8 mouse cellular contexts compared by ENCODE assay signal in the genomic region with DNA sequence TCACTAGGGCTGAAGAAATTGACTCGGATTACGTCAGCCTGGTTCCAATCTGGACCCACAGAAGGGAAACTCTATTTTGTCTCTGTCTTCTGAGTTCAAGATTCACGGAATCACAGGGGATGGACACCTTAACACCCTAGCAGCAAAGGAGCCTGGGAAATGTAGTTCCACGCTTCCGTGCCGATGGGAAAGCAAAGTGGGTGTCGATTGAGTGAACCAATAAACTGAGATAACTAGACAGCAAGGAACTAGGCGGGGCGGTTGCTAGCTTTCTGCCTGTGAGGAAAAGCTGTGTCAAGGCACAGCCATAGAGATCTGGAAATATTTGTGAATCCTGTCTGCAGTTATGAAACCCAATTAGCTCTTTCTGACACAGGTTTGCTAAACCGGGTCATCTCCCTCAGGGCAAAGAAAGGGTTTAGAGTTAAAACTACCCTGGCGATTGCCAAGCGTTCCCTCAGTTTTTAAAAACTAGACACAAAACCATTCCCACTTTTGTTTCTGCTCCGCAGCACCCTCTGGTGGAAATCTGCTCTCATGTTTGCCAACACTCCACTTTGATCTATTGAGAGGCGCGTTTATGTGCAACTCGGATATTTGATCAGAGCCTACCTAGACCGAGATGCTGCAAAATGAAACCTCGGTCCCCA. TPM values are rescaled to one million over a fixed set of nuclear protein-coding genes. Genes with fewer than 3 reads are reported as not detected.
DNase-seq lines count a peak whose midpoint lies in the region; ATAC-seq lines count a peak whose summit lies in the region.

No protein-coding gene starts in this region.

- no peaks in the 10 kb centered on the region for H3K36me3 ChIP-seq in hindbrain, embryonic 16.5 days (ENCODE audit: control insufficient read depth, insufficient read depth, low read length)
- H3K36me3 ChIP-seq in macrophage (ENCODE audit: inconsistent target): no peaks in the 10 kb centered on the region

- H3K79me2 ChIP-seq in macrophage (ENCODE audit: inconsistent target): no peaks in the 10 kb centered on the region

- H3K27ac ChIP-seq in hindbrain, embryonic 16.5 days (ENCODE audit: low read depth, low read length): 0 out of 2 replicates have a peak overlapping the region, but pooled peaks have one; percentile 2
- peak overlapping the region; percentile 70 for H3K27ac ChIP-seq in macrophage

- ATAC-seq in hindbrain, embryonic 16.5 days: peak; percentile 86

- no peaks in the 10 kb centered on the region for H3K9me3 ChIP-seq in hindbrain, embryonic 16.5 days (ENCODE audit: control insufficient read depth, low read length)

- peak overlapping the region; percentile 59 for H3K4me2 ChIP-seq in hindbrain, embryonic 16.5 days (ENCODE audit: low read length)

- no peaks in the 10 kb centered on the region for H3K4me1 ChIP-seq in hindbrain, embryonic 16.5 days (ENCODE audit: control insufficient read depth, insufficient read depth, low read depth, low read length)

- H3K9ac ChIP-seq in hindbrain, embryonic 16.5 days (ENCODE audit: low read depth, low read length): no peak overlapping the region

- H3K4me3 ChIP-seq in hindbrain, embryonic 16.5 days (ENCODE audit: low read length): peak overlapping the region; percentile 32
- peak overlapping the region; percentile 27 for H3K4me3 ChIP-seq in macrophage (ENCODE audit: inconsistent target)

- 11% methylated on average over 18 of the region's 18 CpGs for WGBS in hindbrain, embryonic 16.5 days
- 8% methylated on average over 18 of the region's 18 CpGs for WGBS in macrophage (ENCODE audit: missing documents)

- H3K27me3 ChIP-seq in hindbrain, embryonic 16.5 days (replicated peaks; ENCODE audit: control insufficient read depth, insufficient read depth, low read length): no peaks in the 10 kb centered on the region

- peak; percentile 62 for DNase-seq in WW6 (ENCODE audit: low read depth, low spot score)
- DNase-seq in cerebellum, postnatal 4 days (ENCODE audit: low spot score in 2 of 2): peak; percentile 58 to 82
- peak; percentile 87 for DNase-seq in gastrocnemius, adult 18-20 months (ENCODE audit: low spot score)
- peak; percentile 90 to 92 for DNase-seq in left cerebral cortex, adult 18-20 months (ENCODE audit: low spot score in 2 of 2)
- DNase-seq in right cerebral cortex, adult 18-20 months: peak; percentile 91
- peak; percentile 42 for DNase-seq in urinary bladder, postnatal 10 days (ENCODE audit: low spot score)

RNA-seq across cellular contexts. Expression of gene Hexb, which starts 7.0 kb away (rescaled TPM):
- total RNA-seq in gastrocnemius, adult 18-20 months (2021): 1 to 10 TPM; 8.6 to 9.5 TPM
- 54.1 and 58.5 TPM in 2 replicates for polyA plus RNA-seq in hindbrain, embryonic 16.5 days (2015; fragmentation: Nextera tagmentation; extraction: Ambion mirVana)
- total RNA-seq in left cerebral cortex, adult 18-20 months (2021): 100 to 1,000 TPM in 1 of 2 experiments, 10 to 100 TPM in 1; 99.4 to 107 TPM
- 10 to 100 TPM in 16 of 26 experiments, 1 to 10 TPM in 10; 4.6 to 48.1 (median 14.8) TPM for total RNA-seq in macrophage (2018; cell fraction: chromatin; rRNA removed)
- total RNA-seq in macrophage (2018; cell fraction: cytosol; rRNA removed): 100 to 1,000 TPM in 24 of 26 experiments, 10 to 100 TPM in 2; 93.2 to 216 (median 132) TPM
- total RNA-seq in macrophage (2018; cell fraction: nucleus; rRNA removed): 100 to 1,000 TPM in 20 of 26 experiments, 10 to 100 TPM in 6; 27.6 to 165 (median 120) TPM
- polyA plus RNA-seq in macrophage (2018): 132 to 213 TPM (median 194 TPM) in 3 replicates

RNA-seq across cellular contexts. Expression of gene Enc1, which starts 35.7 kb away (rescaled TPM):
- total RNA-seq in gastrocnemius, adult 18-20 months (2021): 1 to 10 TPM; 2.4 to 2.6 TPM
- 66.3 and 67.6 TPM in 2 replicates for polyA plus RNA-seq in hindbrain, embryonic 16.5 days (2015; fragmentation: Nextera tagmentation; extraction: Ambion mirVana)
- 100 to 1,000 TPM; 640 to 678 TPM for total RNA-seq in left cerebral cortex, adult 18-20 months (2021)
- 10 to 100 TPM in 2 of 26 experiments, 1 to 10 TPM in 21, under 1 TPM in 3; 0.89 to 12.9 (median 2.6) TPM for total RNA-seq in macrophage (2018; cell fraction: chromatin; rRNA removed)
- 10 to 100 TPM in 12 of 26 experiments, 1 to 10 TPM in 14; 2.9 to 22.2 (median 7.3) TPM for total RNA-seq in macrophage (2018; cell fraction: cytosol; rRNA removed)
- total RNA-seq in macrophage (2018; cell fraction: nucleus; rRNA removed): 10 to 100 TPM in 7 of 26 experiments, 1 to 10 TPM in 19; 3.0 to 22.6 (median 7.3) TPM
- polyA plus RNA-seq in macrophage (2018): 8.5 to 16.0 TPM (median 15.6 TPM) in 3 replicates

Comparison
In these comparisons a context has a peak if more than half of its experiments do, and no peak if none do; other contexts are left out.
1. Peak in every context shown above with its lines: DNase-seq, ATAC-seq, H3K4me3 ChIP-seq and H3K27ac ChIP-seq.
2. RNA of gene Hexb, which starts 7.0 kb away (total RNA-seq): 99.4 to 107 TPM in left cerebral cortex, adult 18-20 months; 8.6 to 9.5 TPM in gastrocnemius, adult 18-20 months; every median in the first group is over 4 times any median in the second.
3. RNA of gene Enc1, which starts 35.7 kb away (total RNA-seq): 640 to 678 TPM in left cerebral cortex, adult 18-20 months; 2.4 to 2.6 TPM in gastrocnemius, adult 18-20 months; every median in the first group is over 100 times any median in the second.